Mouse (Mus musculus) liver, postnatal 0 days (tissue): Measurements from ENCODE around the gene Cnga4. TPM values are rescaled to one million over a fixed set of nuclear protein-coding genes. Genes with fewer than 3 reads are reported as not detected.
A peak's percentile ranks its signal among the peaks of the same experiment; 100 is the strongest.

Source experiments
- ATAC-seq: fragments of 200-750 bp; cut with Nextera tagmentation; 2 replicates; pipeline ENCODE4 v1.8.0; 2017; ENCODE audit warnings: mild to moderate bottlenecking, moderate library complexity
- DNase-seq: peaks from one replicate; pipeline ENCODE4 v3.0.0-alpha.2; 2016
- H3K27ac ChIP-seq: fragments of 300-500 bp; sonication (generic); 2 replicates; pipeline ENCODE4 v1.5.1; 2014; ENCODE audit warnings: antibody characterized with exemption, moderate library complexity, mild to moderate bottlenecking, low read depth
- H3K27me3 ChIP-seq: fragments of 300-500 bp; sonication (generic); 2 replicates; pipeline ENCODE4 v1.6.1; 2014; ENCODE audit warnings: low read length, control low read depth, mixed read lengths; ENCODE audit not compliant: insufficient read depth
- H3K36me3 ChIP-seq: fragments of 300-500 bp; sonication (generic); replicated peaks from 2 replicates; pipeline ENCODE4 v1.6.1; 2014; ENCODE audit warnings: mild to moderate bottlenecking, control low read depth, low read length, moderate library complexity, mixed read lengths; ENCODE audit not compliant: insufficient read depth
- H3K4me1 ChIP-seq: fragments of 300-500 bp; sonication (generic); 2 replicates; pipeline ENCODE4 v1.6.1; 2014; ENCODE audit warnings: antibody characterized with exemption, mild to moderate bottlenecking, control low read depth; ENCODE audit not compliant: insufficient read depth
- H3K4me2 ChIP-seq: fragments of 300-500 bp; sonication (generic); 2 replicates; pipeline ENCODE4 v1.6.1; 2014; ENCODE audit warnings: low read depth, mild to moderate bottlenecking, low read length, moderate library complexity, mixed read lengths
- H3K4me3 ChIP-seq: fragments of 300-500 bp; sonication (generic); 2 replicates; pipeline ENCODE4 v1.5.1; 2014; ENCODE audit warnings: low read depth, low read length
- H3K9ac ChIP-seq: fragments of 300-500 bp; sonication (generic); replicated peaks from 2 replicates; pipeline ENCODE4 v1.6.1; 2014; ENCODE audit warnings: mild to moderate bottlenecking, moderate library complexity
- H3K9me3 ChIP-seq: fragments of 300-500 bp; sonication (generic); 2 replicates; pipeline ENCODE4 v1.6.1; 2016; ENCODE audit warnings: mild to moderate bottlenecking, control low read depth, low read length, mixed read lengths
- CTCF ChIP-seq: sonication (generic); IDR thresholded peaks from 2 replicates; pipeline ENCODE4 v1.5.1; 2016; ENCODE audit warnings: antibody characterized with exemption, low read depth
- EP300 ChIP-seq: IDR thresholded peaks from 2 replicates; pipeline ENCODE4 v1.6.1; 2016; ENCODE audit warnings: antibody characterized with exemption, low read depth, mild to moderate bottlenecking
- WGBS: fragments of 180-500 bp; shearing (Covaris S2); extraction: QIAGEN DNeasy Blood & Tissue Kit; methylation state at CpG from one replicate; pipeline ENCODE4 v1.1.7; 2014; ENCODE audit not compliant: insufficient replicate concordance; 5-methylcytosine and 5-hydroxymethylcytosine counted together
- polyA plus RNA-seq: library from polyadenylated mRNA; unstranded; fragments of >200 nt; fragmentation: Nextera tagmentation; extraction: Ambion mirVana; gene quantifications from 2 replicates; pipeline ENCODE4 v1.2.1, GENCODE M21; 2015

The Cnga4 gene
- polyA plus RNA-seq, 1 experiment from 2014 or later = not detected

DNA sequence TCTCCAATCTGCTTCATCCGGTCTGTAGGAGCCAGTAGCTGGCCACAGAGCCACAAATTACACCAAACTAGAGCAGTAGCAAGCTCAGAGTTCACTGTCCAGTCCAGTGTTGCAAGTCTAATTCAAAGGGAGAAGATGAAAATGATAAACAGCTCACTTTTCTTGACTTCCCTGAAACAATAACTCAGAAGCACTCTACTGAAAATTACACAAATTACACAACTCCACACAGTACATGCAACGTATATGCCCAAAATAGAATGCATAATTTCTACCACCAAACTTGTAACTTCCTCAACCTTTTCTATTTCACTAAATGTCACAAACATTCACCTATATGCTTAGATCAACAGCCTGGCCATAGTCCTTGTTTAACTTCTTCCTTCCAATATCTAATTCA lies 14.1 kb upstream of the Cnga4 start:
- H3K9me3 ChIP-seq = no peaks in the 10 kb centered on the region
- TF ChIP-seq CTCF (no peak), EP300 (no peak)
- no peak overlapping the region for H3K9ac ChIP-seq
- ATAC-seq (no peak), DNase-seq (no peak)
- no peak overlapping the region for H3K4me3 ChIP-seq
- H3K27me3 ChIP-seq = no peaks in the 10 kb centered on the region
- 85% methylated on average over 2 of the region's 2 CpGs for WGBS
- H3K4me2 ChIP-seq = no peak overlapping the region
- H3K36me3 ChIP-seq = peaks cover 45% of the 10 kb centered on the region
- H3K4me1 ChIP-seq = peaks cover 7% of the 10 kb centered on the region; the same call in 1 of the 2 replicates
- no peak overlapping the region for H3K27ac ChIP-seq

DNA sequence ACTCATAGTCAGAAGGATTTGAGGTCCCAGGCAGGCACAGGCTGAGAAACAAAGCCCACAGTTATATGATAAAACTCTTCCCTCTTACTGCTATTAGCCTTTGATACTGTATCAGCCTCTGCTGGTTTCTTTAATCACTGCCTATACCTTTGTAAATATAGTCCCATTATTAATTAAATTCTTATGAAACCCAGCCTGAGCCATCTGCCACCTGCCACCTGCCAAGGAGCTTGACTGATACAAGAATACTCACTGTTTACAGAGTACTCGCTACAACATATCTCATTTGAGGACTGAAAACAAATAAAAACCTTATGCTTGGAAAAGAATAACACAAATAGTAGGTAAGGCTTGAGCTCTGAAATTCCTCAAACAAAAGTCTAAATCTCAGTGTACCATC lies 9.8 kb upstream of the Cnga4 start:
- no peaks in the 10 kb centered on the region for H3K9me3 ChIP-seq
- WGBS = 81% methylated on average over 1 of the region's 1 CpGs

DNA sequence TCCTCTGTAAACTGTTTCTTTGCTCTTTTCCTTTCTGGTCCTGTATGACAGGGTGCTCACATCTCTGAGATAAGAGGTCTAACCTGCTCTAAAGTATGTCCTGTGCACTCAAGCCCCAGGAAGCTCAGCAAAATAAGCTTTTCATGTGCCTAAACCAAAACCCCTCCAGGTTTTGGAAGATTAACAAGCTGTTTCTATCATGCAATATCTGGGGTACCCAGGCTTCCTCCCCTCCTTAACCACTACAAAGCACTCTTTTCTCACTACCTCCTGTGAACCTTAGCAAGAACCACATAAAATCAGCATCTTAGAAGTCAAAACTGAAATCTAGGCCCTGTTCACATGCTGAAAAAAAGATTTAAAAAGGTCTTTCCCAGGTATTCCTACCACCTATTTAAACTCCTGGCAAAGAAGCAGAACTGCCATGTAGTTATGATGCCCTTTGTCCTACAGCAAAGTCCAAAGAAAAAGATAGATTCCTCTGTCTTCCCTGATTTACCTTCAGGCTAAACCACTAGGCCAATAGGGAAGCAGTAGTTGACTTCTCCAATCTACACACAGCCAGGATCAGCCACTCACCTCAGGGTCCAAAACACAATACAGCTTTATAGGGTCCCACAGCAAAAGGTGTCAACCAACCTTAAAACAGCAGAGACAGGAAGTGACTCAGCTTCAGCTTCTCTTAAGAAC lies 9.1 kb upstream of the Cnga4 start:
- no peak for DNase-seq
- H3K9ac ChIP-seq = no peak overlapping the region
- peak overlapping the region; percentile 52; the same call in 1 of the 2 replicates for H3K27ac ChIP-seq
- H3K4me2 ChIP-seq = no peak overlapping the region
- ATAC-seq = no peak
- 0 out of 2 replicates have a peak, but pooled peaks cover 6% of the 10 kb centered on the region for H3K36me3 ChIP-seq
- H3K9me3 ChIP-seq = no peaks in the 10 kb centered on the region
- H3K4me3 ChIP-seq = no peak overlapping the region
- no peaks in the 10 kb centered on the region for H3K27me3 ChIP-seq
- peaks cover 24% of the 10 kb centered on the region for H3K4me1 ChIP-seq
- TF ChIP-seq EP300 (no peak), CTCF (no peak)

More for the DNA sequence above, 9.8 kb upstream of the Cnga4 start:
- no peak overlapping the region for H3K4me2 ChIP-seq
- H3K4me3 ChIP-seq = no peak overlapping the region
- H3K9ac ChIP-seq = no peak overlapping the region
- peaks cover 8% of the 10 kb centered on the region for H3K36me3 ChIP-seq
- DNase-seq (no peak), ATAC-seq (no peak)
- peaks cover 27% of the 10 kb centered on the region for H3K4me1 ChIP-seq
- no peak overlapping the region for H3K27ac ChIP-seq
- H3K27me3 ChIP-seq = no peaks in the 10 kb centered on the region
- TF ChIP-seq EP300 (no peak), CTCF (no peak)

DNA sequence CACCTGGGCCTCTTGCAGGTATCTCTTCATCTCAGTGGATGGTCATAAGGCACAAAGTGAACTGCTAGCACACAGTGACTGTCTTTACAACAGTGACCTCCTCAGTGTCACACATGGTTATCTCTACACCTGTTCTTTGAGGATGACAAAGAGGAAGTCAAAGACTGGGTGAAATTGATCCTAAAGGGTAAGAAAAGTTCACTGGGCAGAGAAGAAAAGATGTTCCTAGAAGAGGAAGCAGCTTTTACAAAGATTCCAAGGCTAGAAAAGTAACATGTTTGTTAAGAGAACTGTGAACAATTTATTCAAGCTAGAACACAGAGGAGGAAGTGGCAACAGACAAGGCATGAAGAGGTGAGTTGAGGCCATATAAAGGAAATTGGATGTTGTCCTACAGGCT lies 8.2 kb upstream of the Cnga4 start:
- Histone ChIP-seq H3K27ac (no peak overlapping the region), H3K36me3 (0 out of 2 replicates have a peak, but pooled peaks cover 6% of the 10 kb centered on the region), H3K4me3 (no peak overlapping the region), H3K4me1 (peaks cover 30% of the 10 kb centered on the region), H3K9me3 (no peaks in the 10 kb centered on the region), H3K4me2 (no peak overlapping the region), H3K9ac (no peak overlapping the region), H3K27me3 (no peaks in the 10 kb centered on the region)
- DNase-seq (no peak), ATAC-seq (no peak)
- no peak for TF ChIP-seq CTCF

DNA sequence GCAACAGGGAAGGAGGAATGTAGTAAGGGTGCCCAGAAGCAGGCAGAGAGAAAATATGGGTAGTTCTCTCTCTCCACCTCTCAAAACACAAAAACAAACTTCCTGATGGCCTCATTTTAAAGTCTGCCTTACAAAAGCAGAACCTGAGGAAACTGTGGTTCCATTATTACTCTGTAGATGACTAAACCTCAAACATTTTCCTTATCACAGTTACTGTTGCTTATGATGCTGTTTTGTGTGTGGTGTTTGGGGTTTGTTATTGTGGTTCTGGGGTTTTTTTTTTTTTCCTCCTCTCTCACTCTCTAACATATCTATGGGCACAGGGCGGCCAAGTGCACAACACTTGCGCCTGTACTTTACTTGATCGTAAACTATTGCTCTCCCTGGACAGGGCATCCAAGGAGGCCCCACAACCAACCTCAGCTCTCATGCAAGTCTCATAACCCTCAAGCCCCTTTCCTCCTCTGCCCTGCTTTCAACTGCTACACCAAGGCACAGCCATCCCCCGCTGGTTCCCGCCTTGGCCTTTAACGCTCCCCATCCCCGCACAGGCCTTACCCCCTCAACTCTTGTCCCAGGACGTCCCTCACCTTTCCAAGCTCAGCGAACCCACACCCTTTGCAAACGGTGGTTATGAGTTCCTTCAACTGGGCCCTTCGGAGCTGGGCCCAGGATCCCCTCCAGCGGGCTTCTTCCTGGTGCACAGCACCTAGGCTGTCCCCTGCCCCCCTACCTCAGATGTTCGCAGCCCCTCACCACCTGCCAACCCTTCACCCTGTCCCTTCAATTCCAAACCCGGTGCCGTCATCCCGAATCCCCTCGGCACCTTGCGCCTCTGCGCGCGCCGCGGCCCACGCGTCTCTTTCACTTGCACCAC lies 5.1 kb upstream of the Cnga4 start:
- Histone ChIP-seq H3K27me3 (no peaks in the 10 kb centered on the region), H3K4me1 (peaks cover 30% of the 10 kb centered on the region), H3K36me3 (0 out of 2 replicates have a peak, but pooled peaks cover under 1% of the 10 kb centered on the region), H3K4me2 (peak overlapping the region; percentile 77), H3K9ac (peak overlapping the region; percentile 76), H3K27ac (peak overlapping the region; percentile 81), H3K9me3 (no peaks in the 10 kb centered on the region), H3K4me3 (peak overlapping the region; percentile 70)
- under 1% methylated on average over 25 of the region's 25 CpGs for WGBS
- DNase-seq = no peak
- no peak for ATAC-seq
- TF ChIP-seq EP300 (no peak), CTCF (no peak)

DNA sequence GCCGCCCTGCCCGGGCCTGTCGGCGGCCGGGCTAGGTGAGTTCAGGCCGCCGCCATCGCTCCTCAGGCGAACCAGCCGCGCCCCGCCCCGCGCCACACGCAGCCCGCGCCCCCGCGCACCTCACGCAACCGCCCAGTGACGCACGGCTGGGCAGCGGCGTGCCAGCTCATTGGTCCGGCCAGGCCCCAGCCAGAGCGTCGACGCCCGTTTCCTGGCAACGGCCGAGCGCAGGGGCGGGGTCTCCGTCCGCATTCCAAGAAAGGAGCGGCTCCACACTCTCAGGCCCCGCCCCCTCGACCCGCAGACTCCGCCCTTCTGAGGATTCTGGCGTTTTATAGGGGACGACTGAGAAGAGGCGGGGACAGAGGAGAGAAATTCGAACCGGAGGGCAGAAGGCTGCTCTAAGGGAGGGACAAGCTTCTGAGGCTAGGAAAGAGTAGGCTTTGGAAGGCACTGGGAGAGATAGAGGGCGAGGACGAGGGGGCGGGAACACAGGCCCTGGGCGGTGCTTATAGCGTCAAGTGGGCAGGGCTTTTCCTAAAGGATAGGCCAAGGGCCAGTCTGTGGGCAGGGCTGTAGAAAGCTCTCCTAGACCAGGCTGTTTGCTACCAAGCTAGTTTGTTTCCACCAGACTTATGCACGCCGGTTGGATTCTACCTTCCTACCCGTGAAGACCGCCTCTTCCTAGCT lies 4.3 kb upstream of the Cnga4 start, which contains the start of gene Fam160a2:
Gene Fam160a2, minus strand, starts transcription at position 120 of the 690 bp plus-strand sequence.
- WGBS = under 1% methylated on average over 55 of the region's 55 CpGs
- H3K27me3 ChIP-seq = no peaks in the 10 kb centered on the region
- peak within 1 kb of the TSS; percentile 70 for H3K4me3 ChIP-seq
- no peaks in the 10 kb centered on the region for H3K36me3 ChIP-seq
- DNase-seq (peak; percentile 100), ATAC-seq (peak; percentile 95)
- H3K27ac ChIP-seq = peak within 1 kb of the TSS; percentile 81
- TF ChIP-seq EP300 (no peak), CTCF (no peak)
- peak within 1 kb of the TSS; percentile 76 for H3K9ac ChIP-seq
- peak within 1 kb of the TSS; percentile 89 for H3K4me2 ChIP-seq
- peaks cover 28% of the 10 kb centered on the region for H3K4me1 ChIP-seq
- H3K9me3 ChIP-seq = no peaks in the 10 kb centered on the region
